Mouse (Mus musculus): ENCODE measurements at regions not wholly inside any gene's neighbourhood (a gene's known extent, or its start where the extent isn't known, plus 50 kb on each side); places are given as distances from the start of the nearest gene placed in this dataset.

GRCm38 (mm10) chr14:36155757-36156156 lies 61.0 kb downstream of the 4930474N05Rik start:
- H3K36me3 ChIP-seq (replicated peaks) = no peaks in the 10 kb centered on the region
- no peaks in the 10 kb centered on the region for H3K27me3 ChIP-seq
- no peak overlapping the region for H3K4me2 ChIP-seq
- ATAC-seq (ENCODE audit: insufficient read depth) = no peak
- H3K4me3 ChIP-seq (replicated peaks) = no peak overlapping the region
- H3K27ac ChIP-seq (replicated peaks) = no peak overlapping the region
- no peak overlapping the region for H3K9ac ChIP-seq
- H3K9me3 ChIP-seq (replicated peaks) = no peaks in the 10 kb centered on the region
- H3K4me1 ChIP-seq (replicated peaks) = no peaks in the 10 kb centered on the region

- Histone ChIP-seq H3K9ac (no peak overlapping the region), H3K36me3 (replicated peaks) (no peaks in the 10 kb centered on the region), H3K4me1 (replicated peaks) (no peaks in the 10 kb centered on the region), H3K4me2 (no peak overlapping the region), H3K9me3 (replicated peaks) (no peaks in the 10 kb centered on the region), H3K27ac (replicated peaks) (no peak overlapping the region), H3K27me3 (no peaks in the 10 kb centered on the region), H3K4me3 (replicated peaks) (no peak overlapping the region)
- 43% methylated on average over 2 of the region's 2 CpGs for WGBS (ENCODE audit: insufficient replicate concordance)
- ATAC-seq (ENCODE audit: insufficient read depth) = no peak
Measured at GRCm38 (mm10) chr14:36156175-36156574, 61.5 kb downstream of the 4930474N05Rik start.

GRCm38 (mm10) chr14:36183701-36184100 lies 89.0 kb downstream of the 4930474N05Rik start:
- no peak overlapping the region for H3K4me3 ChIP-seq (replicated peaks)
- no peak overlapping the region for H3K27ac ChIP-seq (replicated peaks)
- H3K4me2 ChIP-seq = no peak overlapping the region
- no peaks in the 10 kb centered on the region for H3K4me1 ChIP-seq (replicated peaks)
- no peak for ATAC-seq (ENCODE audit: insufficient read depth)
- H3K9ac ChIP-seq = no peak overlapping the region
- H3K9me3 ChIP-seq (replicated peaks) = no peaks in the 10 kb centered on the region
- 27% methylated on average over 1 of the region's 1 CpGs for whole genome bisulfite sequencing (ENCODE audit: insufficient replicate concordance)
- H3K27me3 ChIP-seq = no peaks in the 10 kb centered on the region
- no peaks in the 10 kb centered on the region for H3K36me3 ChIP-seq (replicated peaks)

DNA sequence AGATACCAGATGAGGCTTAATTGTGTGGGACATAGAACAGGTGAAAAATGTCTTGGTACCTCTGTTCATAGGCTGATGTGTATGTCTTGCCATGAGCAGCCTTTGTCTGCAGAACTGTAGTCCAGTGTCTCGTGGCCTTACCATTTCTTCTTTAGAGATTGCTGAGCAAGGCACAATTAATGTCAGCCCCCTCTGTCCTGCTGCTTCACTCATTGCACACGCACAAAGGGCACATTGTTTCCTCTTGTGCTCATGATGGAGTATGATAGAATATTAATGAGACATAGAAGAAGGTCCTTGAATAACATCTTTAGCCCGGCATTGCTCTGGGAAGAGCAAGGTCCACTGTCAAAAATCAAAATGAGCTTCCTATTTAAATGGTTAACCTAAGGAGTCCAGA lies 101.8 kb downstream of the 4930474N05Rik start:
- H3K36me3 ChIP-seq (replicated peaks) = no peaks in the 10 kb centered on the region
- H3K4me2 ChIP-seq = no peak overlapping the region
- 54% methylated on average over 3 of the region's 3 CpGs for WGBS (ENCODE audit: insufficient replicate concordance)
- H3K9ac ChIP-seq = no peak overlapping the region
- no peaks in the 10 kb centered on the region for H3K27me3 ChIP-seq
- no peak overlapping the region for H3K27ac ChIP-seq (replicated peaks)
- no peaks in the 10 kb centered on the region for H3K4me1 ChIP-seq (replicated peaks)
- no peak overlapping the region for H3K4me3 ChIP-seq (replicated peaks)
- no peak for ATAC-seq (ENCODE audit: insufficient read depth)
- H3K9me3 ChIP-seq (replicated peaks) = no peaks in the 10 kb centered on the region

- Histone ChIP-seq H3K27me3 (no peaks in the 10 kb centered on the region), H3K9me3 (replicated peaks) (no peaks in the 10 kb centered on the region), H3K36me3 (replicated peaks) (no peaks in the 10 kb centered on the region), H3K4me3 (replicated peaks) (no peak overlapping the region), H3K4me2 (no peak overlapping the region), H3K4me1 (replicated peaks) (no peaks in the 10 kb centered on the region), H3K27ac (replicated peaks) (no peak overlapping the region), H3K9ac (no peak overlapping the region)
- WGBS (ENCODE audit: insufficient replicate concordance) = 85% methylated on average over 5 of the region's 5 CpGs
- no peak for ATAC-seq (ENCODE audit: insufficient read depth)
Measured at GRCm38 (mm10) chr14:36198396-36198795, 103.7 kb downstream of the 4930474N05Rik start.

DNA sequence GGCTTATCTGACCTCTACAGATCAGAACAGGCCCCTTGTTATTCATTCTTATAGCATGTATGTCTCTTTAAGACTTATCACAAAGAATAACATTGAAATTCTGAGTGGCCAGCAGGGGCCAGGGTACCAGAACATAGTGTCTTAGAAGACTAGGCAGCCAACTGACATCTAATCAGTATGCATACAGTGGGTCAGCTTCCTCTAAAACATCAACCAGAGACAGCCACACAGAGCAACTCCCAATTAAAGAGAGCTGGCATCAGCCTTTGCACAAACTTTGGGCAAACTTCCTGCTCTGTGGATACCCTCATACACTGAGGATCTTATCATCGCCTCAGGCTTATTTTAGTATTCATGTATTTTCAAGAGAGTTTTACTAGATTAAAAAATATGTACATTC lies 109.1 kb downstream of the 4930474N05Rik start:
- H3K9me3 ChIP-seq (replicated peaks) = no peaks in the 10 kb centered on the region
- no peak overlapping the region for H3K4me2 ChIP-seq
- WGBS (ENCODE audit: insufficient replicate concordance) = 59% methylated on average over 1 of the region's 1 CpGs
- no peak overlapping the region for H3K9ac ChIP-seq
- no peak overlapping the region for H3K27ac ChIP-seq (replicated peaks)
- no peaks in the 10 kb centered on the region for H3K27me3 ChIP-seq
- no peaks in the 10 kb centered on the region for H3K36me3 ChIP-seq (replicated peaks)
- H3K4me3 ChIP-seq (replicated peaks) = no peak overlapping the region
- no peak for ATAC-seq (ENCODE audit: insufficient read depth)
- no peaks in the 10 kb centered on the region for H3K4me1 ChIP-seq (replicated peaks)

GRCm38 (mm10) chr14:36212830-36213229 lies 118.1 kb downstream of the 4930474N05Rik start:
- no peak overlapping the region for H3K4me3 ChIP-seq (replicated peaks)
- no peaks in the 10 kb centered on the region for H3K9me3 ChIP-seq (replicated peaks)
- ATAC-seq (ENCODE audit: insufficient read depth) = no peak
- no peak overlapping the region for H3K4me2 ChIP-seq
- H3K36me3 ChIP-seq (replicated peaks) = no peaks in the 10 kb centered on the region
- no peaks in the 10 kb centered on the region for H3K27me3 ChIP-seq
- no peak overlapping the region for H3K9ac ChIP-seq
- no peak overlapping the region for H3K27ac ChIP-seq (replicated peaks)
- 34% methylated on average over 4 of the region's 4 CpGs for WGBS (ENCODE audit: insufficient replicate concordance)
- no peaks in the 10 kb centered on the region for H3K4me1 ChIP-seq (replicated peaks)

DNA sequence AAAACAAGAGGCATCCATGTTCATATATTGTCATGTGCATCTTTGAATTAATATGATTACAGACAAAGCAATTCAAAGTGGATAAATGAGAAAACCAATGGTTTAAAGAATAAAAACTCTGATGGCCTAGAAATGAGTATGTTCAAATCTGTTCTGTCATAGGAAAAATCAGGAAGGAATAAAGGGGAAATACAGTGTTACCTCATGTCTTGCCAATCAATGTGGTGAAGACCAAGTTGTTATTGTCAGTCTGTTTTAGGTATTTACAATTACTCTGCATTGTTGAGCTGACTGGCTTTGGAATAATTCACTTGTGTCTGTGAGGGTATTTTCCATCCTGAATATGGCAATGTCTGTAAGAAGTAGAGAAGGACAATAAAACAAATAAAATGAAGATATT lies 151.1 kb downstream of the 4930474N05Rik start:
- Histone ChIP-seq H3K27me3 (no peaks in the 10 kb centered on the region), H3K9me3 (replicated peaks) (no peaks in the 10 kb centered on the region), H3K36me3 (replicated peaks) (no peaks in the 10 kb centered on the region), H3K4me1 (replicated peaks) (no peaks in the 10 kb centered on the region), H3K4me3 (replicated peaks) (no peak overlapping the region), H3K27ac (replicated peaks) (no peak overlapping the region), H3K4me2 (no peak overlapping the region), H3K9ac (no peak overlapping the region)
- ATAC-seq (ENCODE audit: insufficient read depth) = no peak

DNA sequence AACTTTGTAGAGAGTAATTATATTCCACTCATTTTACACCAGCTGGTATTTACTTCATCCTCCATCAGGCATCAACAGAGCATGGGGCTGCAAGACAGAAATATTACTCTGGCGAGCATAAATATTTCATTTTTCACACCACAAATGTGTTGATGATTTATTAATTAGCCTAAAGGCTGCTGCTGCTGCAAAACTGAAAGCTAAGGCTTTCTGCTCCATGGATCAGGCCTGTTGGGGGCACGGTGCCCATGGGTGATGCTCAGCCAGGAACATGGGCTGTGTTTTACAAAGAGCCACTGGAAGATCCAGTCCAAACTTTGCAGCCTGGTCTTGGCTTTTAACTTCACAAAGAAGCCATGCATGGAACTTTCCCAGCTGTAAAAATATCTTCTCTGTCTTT lies 167.4 kb downstream of the 4930474N05Rik start:
- Histone ChIP-seq H3K27me3 (no peaks in the 10 kb centered on the region), H3K9ac (no peak overlapping the region), H3K9me3 (replicated peaks) (no peaks in the 10 kb centered on the region), H3K4me1 (replicated peaks) (no peaks in the 10 kb centered on the region), H3K27ac (replicated peaks) (no peak overlapping the region), H3K36me3 (replicated peaks) (no peaks in the 10 kb centered on the region), H3K4me3 (replicated peaks) (no peak overlapping the region), H3K4me2 (no peak overlapping the region)
- WGBS (ENCODE audit: insufficient replicate concordance) = 50% methylated on average over 2 of the region's 2 CpGs
- ATAC-seq (ENCODE audit: insufficient read depth) = no peak

DNA sequence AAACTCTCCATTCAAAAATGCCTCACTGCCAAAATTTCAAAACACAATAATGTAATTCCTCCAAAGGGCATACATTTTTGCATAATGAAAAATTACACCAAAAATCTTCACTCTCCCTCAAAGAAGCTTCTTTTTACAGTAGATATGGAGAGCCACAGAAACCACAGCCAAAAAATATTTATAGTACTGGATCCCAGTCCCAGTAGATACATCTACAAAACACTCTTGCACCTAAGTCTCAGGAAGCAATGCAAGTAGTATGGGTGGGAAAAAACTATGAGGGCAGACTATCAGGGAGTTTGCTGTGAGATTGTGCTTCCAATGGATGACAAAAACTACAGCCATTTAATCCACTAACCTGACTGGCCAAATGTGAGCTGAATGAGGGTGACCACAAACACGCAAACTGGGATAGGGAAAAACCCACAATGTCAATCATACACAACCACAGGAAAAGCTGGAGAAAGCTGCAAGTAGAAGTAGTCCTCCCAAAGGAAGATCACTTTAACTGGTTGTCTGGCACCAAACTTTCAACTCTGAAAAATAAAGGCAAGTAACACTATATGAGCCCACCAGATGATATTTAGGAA lies 189.2 kb downstream of the 4930474N05Rik start:
- no peaks in the 10 kb centered on the region for H3K9me3 ChIP-seq (replicated peaks)
- H3K27ac ChIP-seq (replicated peaks) = no peak overlapping the region
- no peaks in the 10 kb centered on the region for H3K36me3 ChIP-seq (replicated peaks)
- H3K9ac ChIP-seq = no peak overlapping the region
- WGBS (ENCODE audit: insufficient replicate concordance) = 13% methylated on average over 1 of the region's 1 CpGs
- no peaks in the 10 kb centered on the region for H3K4me1 ChIP-seq (replicated peaks)
- ATAC-seq (ENCODE audit: insufficient read depth) = no peak
- no peak overlapping the region for H3K4me2 ChIP-seq
- no peak overlapping the region for H3K4me3 ChIP-seq (replicated peaks)
- no peaks in the 10 kb centered on the region for H3K27me3 ChIP-seq

- Histone ChIP-seq H3K27me3 (no peaks in the 10 kb centered on the region), H3K4me3 (replicated peaks) (no peak overlapping the region), H3K4me1 (replicated peaks) (no peaks in the 10 kb centered on the region), H3K36me3 (replicated peaks) (no peaks in the 10 kb centered on the region), H3K9me3 (replicated peaks) (no peaks in the 10 kb centered on the region), H3K4me2 (no peak overlapping the region), H3K9ac (no peak overlapping the region), H3K27ac (replicated peaks) (no peak overlapping the region)
- WGBS (ENCODE audit: insufficient replicate concordance) = 30% methylated on average over 1 of the region's 1 CpGs
- ATAC-seq (ENCODE audit: insufficient read depth) = no peak
Measured at GRCm38 (mm10) chr14:36288697-36289286, 194.1 kb downstream of the 4930474N05Rik start.

DNA sequence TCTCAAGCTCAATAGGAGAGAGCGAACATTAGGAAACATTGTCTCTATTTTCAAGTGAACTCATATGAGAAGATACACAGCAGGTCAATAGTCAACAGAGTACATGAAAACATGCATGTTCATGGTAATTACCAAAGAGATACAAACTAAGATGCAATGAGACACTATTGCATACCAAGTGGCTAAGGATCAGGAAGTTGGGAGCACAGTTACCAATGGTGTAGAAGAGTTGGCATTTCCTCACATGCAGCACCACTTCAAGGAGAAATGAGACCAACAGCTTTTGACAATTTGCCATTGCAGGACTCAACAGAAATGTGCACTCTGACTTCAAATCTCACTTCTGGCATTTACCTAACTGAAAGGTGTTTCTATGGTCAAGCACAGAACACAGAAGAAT lies 215.6 kb downstream of the 4930474N05Rik start:
- no peaks in the 10 kb centered on the region for H3K4me1 ChIP-seq (replicated peaks)
- WGBS (ENCODE audit: insufficient replicate concordance) = 58% methylated on average over 1 of the region's 1 CpGs
- no peaks in the 10 kb centered on the region for H3K36me3 ChIP-seq (replicated peaks)
- no peak overlapping the region for H3K9ac ChIP-seq
- no peaks in the 10 kb centered on the region for H3K9me3 ChIP-seq (replicated peaks)
- no peak overlapping the region for H3K4me2 ChIP-seq
- no peak for ATAC-seq (ENCODE audit: insufficient read depth)
- H3K27me3 ChIP-seq = no peaks in the 10 kb centered on the region
- H3K27ac ChIP-seq (replicated peaks) = no peak overlapping the region
- no peak overlapping the region for H3K4me3 ChIP-seq (replicated peaks)

All from liver, embryonic 15.5 days (tissue).